23 mouse cellular contexts compared by ENCODE assay signal in the genomic region with DNA sequence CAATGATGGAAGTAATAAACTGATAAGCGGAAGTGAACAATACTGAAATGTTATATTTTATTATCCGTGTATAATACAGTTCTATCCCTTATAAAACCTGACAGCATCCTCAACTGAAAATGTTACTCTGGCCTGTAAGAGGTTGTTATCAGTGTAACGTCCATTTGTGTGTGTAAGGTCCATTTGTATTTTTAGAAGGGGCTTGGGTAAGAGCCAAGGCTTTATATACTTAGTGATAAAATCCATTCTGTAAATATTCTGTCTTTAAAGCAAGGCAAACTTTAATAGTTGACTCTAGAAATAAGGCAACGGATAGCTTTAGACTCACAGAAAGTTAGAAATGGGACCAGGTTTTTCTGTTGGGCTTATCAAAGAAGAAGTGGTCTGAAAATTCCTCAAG.
DNase-seq lines count a peak whose midpoint lies in the region; ATAC-seq and TF ChIP-seq lines count a peak whose summit lies in the region.
"Had no signal": no experiment of that assay in that cellular context is flagged by ENCODE, and none has a peak within 500 bp of the region (broad histone marks: within the 10 kb centered on the region; RNA-seq: fewer than 3 reads in every experiment).

No protein-coding gene starts in this region.

- ATAC-seq in heart, embryonic 13.5 days (ENCODE audit: extremely low read depth, insufficient number of reproducible peaks, low FRiP score, low TSS enrichment), result no peak
- ATAC-seq in lung, embryonic 16.5 days (ENCODE audit: low read depth), result peak; percentile 41; the same call in 1 of the 2 replicates
- no peak for ATAC-seq in lung, postnatal 0 days
- ATAC-seq in stomach, embryonic 16.5 days (ENCODE audit: insufficient read depth, low FRiP score), result peak; percentile 58; the same call in 1 of the 2 replicates
- ATAC-seq: activated CD4-positive, CD25-positive, alpha-beta regulatory T cell, adult 4 months; CD4-positive, CD25-positive, alpha-beta regulatory T cell, adult 4 months; forebrain, embryonic 13.5 days; forebrain, embryonic 15.5 days; Patski had no signal

- WGBS in heart, embryonic 13.5 days, result 47% methylated on average over 4 of the region's 4 CpGs
- 65% methylated on average over 4 of the region's 4 CpGs for WGBS in heart, embryonic 10.5 days
- WGBS in lung, embryonic 16.5 days, result 33% methylated on average over 4 of the region's 4 CpGs
- WGBS in lung, postnatal 0 days, result 49% methylated on average over 4 of the region's 4 CpGs
- WGBS in stomach, embryonic 16.5 days, result 51% methylated on average over 4 of the region's 4 CpGs

- no peak overlapping the region for H3K9ac ChIP-seq in heart, embryonic 13.5 days
- H3K9ac ChIP-seq in lung, embryonic 16.5 days (ENCODE audit: low read length), result no peak overlapping the region
- no peak overlapping the region for H3K9ac ChIP-seq in lung, postnatal 0 days (replicated peaks; ENCODE audit: low read depth)
- H3K9ac ChIP-seq in stomach, embryonic 16.5 days (ENCODE audit: low read length), result no peak overlapping the region
- H3K9ac ChIP-seq: embryonic facial prominence, embryonic 12.5 days; forebrain, embryonic 13.5 days; forebrain, embryonic 15.5 days had no signal

- no peak overlapping the region for H3K4me2 ChIP-seq in heart, embryonic 13.5 days
- no peak overlapping the region for H3K4me2 ChIP-seq in lung, embryonic 16.5 days (ENCODE audit: low read depth, low read length)
- no peak overlapping the region for H3K4me2 ChIP-seq in lung, postnatal 0 days (replicated peaks; ENCODE audit: low read depth, low read length)
- no peak overlapping the region for H3K4me2 ChIP-seq in stomach, embryonic 16.5 days (ENCODE audit: low read depth, low read length)
- H3K4me2 ChIP-seq: embryonic facial prominence, embryonic 12.5 days; forebrain, embryonic 13.5 days; forebrain, embryonic 15.5 days had no signal

- H3K27me3 ChIP-seq in heart, embryonic 13.5 days (replicated peaks), result no peaks in the 10 kb centered on the region
- H3K27me3 ChIP-seq in heart, embryonic 10.5 days (ENCODE audit: insufficient read depth, poor library complexity, severe bottlenecking), result no peaks in the 10 kb centered on the region
- H3K27me3 ChIP-seq in lung, embryonic 16.5 days (ENCODE audit: control insufficient read depth, insufficient read depth, low read depth, low read length), result no peaks in the 10 kb centered on the region
- no peaks in the 10 kb centered on the region for H3K27me3 ChIP-seq in lung, postnatal 0 days (replicated peaks; ENCODE audit: insufficient read depth, low read length)
- no peaks in the 10 kb centered on the region for H3K27me3 ChIP-seq in stomach, embryonic 16.5 days (ENCODE audit: control insufficient read depth, insufficient read depth, low read length)
- H3K27me3 ChIP-seq: CH12.LX; embryonic facial prominence, embryonic 12.5 days; forebrain, embryonic 13.5 days; forebrain, embryonic 15.5 days; Patski had no signal

- TF ChIP-seq CTCF in lung, postnatal 0 days (IDR thresholded peaks at IDR 0.05), result no peak

- H3K4me1 ChIP-seq in heart, embryonic 13.5 days, result peaks cover 11% of the 10 kb centered on the region
- no peaks in the 10 kb centered on the region for H3K4me1 ChIP-seq in heart, embryonic 10.5 days
- no peaks in the 10 kb centered on the region; the same call in 1 of the 2 replicates for H3K4me1 ChIP-seq in lung, embryonic 16.5 days (replicated peaks; ENCODE audit: control insufficient read depth, insufficient read depth, low read length)
- H3K4me1 ChIP-seq in lung, postnatal 0 days (ENCODE audit: insufficient read depth, low read depth, low read length), result no peaks in the 10 kb centered on the region; the same call in 1 of the 2 replicates
- H3K4me1 ChIP-seq in stomach, embryonic 16.5 days (ENCODE audit: control insufficient read depth, insufficient read depth, low read length), result no peaks in the 10 kb centered on the region
- H3K4me1 ChIP-seq: embryonic facial prominence, embryonic 10.5 days; embryonic facial prominence, embryonic 12.5 days; forebrain, embryonic 13.5 days; forebrain, embryonic 15.5 days had no signal

- no peaks in the 10 kb centered on the region for H3K9me3 ChIP-seq in heart, embryonic 13.5 days
- H3K9me3 ChIP-seq in heart, embryonic 10.5 days, result no peaks in the 10 kb centered on the region
- H3K9me3 ChIP-seq in lung, embryonic 16.5 days (ENCODE audit: control insufficient read depth, low read length), result no peaks in the 10 kb centered on the region
- no peaks in the 10 kb centered on the region for H3K9me3 ChIP-seq in lung, postnatal 0 days (ENCODE audit: low read length)
- H3K9me3 ChIP-seq in stomach, embryonic 16.5 days (replicated peaks; ENCODE audit: control insufficient read depth, low read length), result no peaks in the 10 kb centered on the region
- H3K9me3 ChIP-seq: embryonic facial prominence, embryonic 10.5 days; embryonic facial prominence, embryonic 12.5 days; forebrain, embryonic 13.5 days; forebrain, embryonic 15.5 days; G1E had no signal

- 0 out of 2 replicates have a peak overlapping the region, but pooled peaks have one; percentile 32 for H3K27ac ChIP-seq in heart, embryonic 13.5 days (replicated peaks)
- H3K27ac ChIP-seq in heart, embryonic 10.5 days, result no peak overlapping the region
- H3K27ac ChIP-seq in lung, embryonic 16.5 days (ENCODE audit: low read length), result peak overlapping the region; percentile 37
- no peak overlapping the region for H3K27ac ChIP-seq in lung, postnatal 0 days (ENCODE audit: low read length)
- no peak overlapping the region for H3K27ac ChIP-seq in stomach, embryonic 16.5 days (ENCODE audit: low read length)
- H3K27ac ChIP-seq: embryonic facial prominence, embryonic 10.5 days; embryonic facial prominence, embryonic 12.5 days; forebrain, embryonic 13.5 days; forebrain, embryonic 15.5 days had no signal

- no peak for DNase-seq in heart, embryonic 10.5 days (ENCODE audit: low spot score)
- DNase-seq in lung, postnatal 0 days (ENCODE audit: low spot score), result no peak
- DNase-seq: adrenal gland, adult 8-10 months; adrenal gland, postnatal 14 days; adrenal gland, postnatal 36 days; B cell, adult 2 months; cerebellum, adult 11-12 months; cerebellum, adult 2 months; cerebellum, adult 9-10 months; cerebellum, postnatal 10 days; cerebellum, postnatal 25 days had no signal

- 0 out of 2 replicates have a peak, but pooled peaks cover 3% of the 10 kb centered on the region for H3K36me3 ChIP-seq in heart, embryonic 13.5 days
- no peaks in the 10 kb centered on the region for H3K36me3 ChIP-seq in heart, embryonic 10.5 days
- H3K36me3 ChIP-seq in lung, embryonic 16.5 days (ENCODE audit: control insufficient read depth, insufficient read depth, low read length), result no peaks in the 10 kb centered on the region
- H3K36me3 ChIP-seq in lung, postnatal 0 days (ENCODE audit: insufficient read depth, low read length), result no peaks in the 10 kb centered on the region
- H3K36me3 ChIP-seq in stomach, embryonic 16.5 days (ENCODE audit: control insufficient read depth, insufficient read depth, low read length), result no peaks in the 10 kb centered on the region
- H3K36me3 ChIP-seq: embryonic facial prominence, embryonic 10.5 days; embryonic facial prominence, embryonic 12.5 days; forebrain, embryonic 15.5 days; G1E had no signal

- TF ChIP-seq EP300 in lung, postnatal 0 days (IDR thresholded peaks at IDR 0.05), result no peak

- no peak overlapping the region for H3K4me3 ChIP-seq in heart, embryonic 13.5 days
- no peak overlapping the region for H3K4me3 ChIP-seq in heart, embryonic 10.5 days
- H3K4me3 ChIP-seq in lung, embryonic 16.5 days (ENCODE audit: low read length), result no peak overlapping the region
- no peak overlapping the region for H3K4me3 ChIP-seq in lung, postnatal 0 days (ENCODE audit: low read depth, low read length)
- no peak overlapping the region for H3K4me3 ChIP-seq in stomach, embryonic 16.5 days (replicated peaks; ENCODE audit: low read length)
- H3K4me3 ChIP-seq: embryonic facial prominence, embryonic 10.5 days; embryonic facial prominence, embryonic 12.5 days; forebrain, embryonic 13.5 days; forebrain, embryonic 15.5 days had no signal

Comparison
In these comparisons a context has a peak if more than half of its experiments do, and no peak if none do; other contexts are left out.
1. ATAC-seq: peak in lung, embryonic 16.5 days (single experiment) and stomach, embryonic 16.5 days (single experiment); none in heart, embryonic 13.5 days (single experiment) and lung, postnatal 0 days (single experiment).
2. H3K27ac ChIP-seq: peak in heart, embryonic 13.5 days (single experiment) and lung, embryonic 16.5 days (single experiment); none in heart, embryonic 10.5 days (single experiment), lung, postnatal 0 days (single experiment) and stomach, embryonic 16.5 days (single experiment).